Mouse (Mus musculus) skeletal muscle tissue, adult 2 months (tissue): ENCODE measurements at regions not wholly inside any gene's neighbourhood (a gene's known extent, or its start where the extent isn't known, plus 50 kb on each side); places are given as distances from the start of the nearest gene placed in this dataset.

ENCODE experiments used
- DNase-seq: peaks from one replicate; pipeline ENCODE4 v3.0.0-alpha.2; 2012; ENCODE audit warnings: low read depth, low spot score

GRCm38 (mm10) chr15:24725170-24725569, 688.4 kb downstream of the Basp1 start:
- no peak for DNase-seq

GRCm38 (mm10) chr15:24724664-24725063, 688.9 kb downstream of the Basp1 start:
- peak; percentile 4 for DNase-seq

- no peak for DNase-seq
These were observed 693.2 kb downstream of the Basp1 start for GRCm38 (mm10) chr15:24720346-24720745.

- DNase-seq, result peak; percentile 7
These were observed 731.4 kb downstream of the Basp1 start for GRCm38 (mm10) chr15:24682167-24682566.

GRCm38 (mm10) chr15:24648938-24649337, 764.6 kb downstream of the Basp1 start:
- DNase-seq, result no peak

GRCm38 (mm10) chr15:24635620-24636019, 777.9 kb downstream of the Basp1 start:
- DNase-seq, result no peak

- no peak for DNase-seq
These were observed 817.3 kb downstream of the Basp1 start for GRCm38 (mm10) chr15:24596242-24596641.

- DNase-seq, result peak; percentile 10
These were observed 824.6 kb downstream of the Basp1 start for GRCm38 (mm10) chr15:24588943-24589342.

- no peak for DNase-seq
These were observed 846.6 kb downstream of the Basp1 start for GRCm38 (mm10) chr15:24566981-24567380.

- no peak for DNase-seq
These were observed 856.8 kb downstream of the Basp1 start for GRCm38 (mm10) chr15:24556806-24557205.

- DNase-seq, result no peak
These were observed 863.5 kb downstream of the Basp1 start for GRCm38 (mm10) chr15:24550108-24550507.

GRCm38 (mm10) chr15:24530065-24530464, 883.5 kb downstream of the Basp1 start:
- DNase-seq, result no peak

- DNase-seq, result no peak
These were observed 886.2 kb downstream of the Basp1 start for GRCm38 (mm10) chr15:24527379-24527778.

GRCm38 (mm10) chr15:24513926-24514325, 899.6 kb downstream of the Basp1 start:
- DNase-seq, result no peak

- DNase-seq, result no peak
These were observed 911.5 kb downstream of the Basp1 start for GRCm38 (mm10) chr15:24501907-24502559.

- no peak for DNase-seq
These were observed 927.3 kb downstream of the Basp1 start for GRCm38 (mm10) chr15:24486235-24486634.

- peak; percentile 27 for DNase-seq
These were observed 945.3 kb downstream of the Basp1 start for GRCm38 (mm10) chr15:24468239-24468638.

- DNase-seq, result no peak
These were observed 955.8 kb downstream of the Basp1 start for GRCm38 (mm10) chr15:24457726-24458125.

- no peak for DNase-seq
These were observed 980.5 kb downstream of the Basp1 start for GRCm38 (mm10) chr15:24433083-24433482.

GRCm38 (mm10) chr15:24429154-24429553, 984.4 kb downstream of the Basp1 start:
- no peak for DNase-seq

GRCm38 (mm10) chr15:24422333-24422942, 991.1 kb downstream of the Basp1 start:
- DNase-seq, result no peak

- DNase-seq, result no peak
These were observed 993.8 kb downstream of the Basp1 start for GRCm38 (mm10) chr15:24419736-24420135.

GRCm38 (mm10) chr15:24419186-24419585, 994.4 kb downstream of the Basp1 start:
- no peak for DNase-seq
